Mouse (Mus musculus): Measurements from ENCODE around the gene Gm47955. TPM values are rescaled to one million over a fixed set of nuclear protein-coding genes. Genes with fewer than 3 reads are reported as not detected.

Gene Gm47955
- not detected for polyA plus RNA-seq (2014; fragmentation: Illumina TruSeq; extraction: RNeasy Lipid Tissue Mini Kit (QIAGEN cat#74804); ENCODE audit: low read depth, low replicate concordance)

DNA sequence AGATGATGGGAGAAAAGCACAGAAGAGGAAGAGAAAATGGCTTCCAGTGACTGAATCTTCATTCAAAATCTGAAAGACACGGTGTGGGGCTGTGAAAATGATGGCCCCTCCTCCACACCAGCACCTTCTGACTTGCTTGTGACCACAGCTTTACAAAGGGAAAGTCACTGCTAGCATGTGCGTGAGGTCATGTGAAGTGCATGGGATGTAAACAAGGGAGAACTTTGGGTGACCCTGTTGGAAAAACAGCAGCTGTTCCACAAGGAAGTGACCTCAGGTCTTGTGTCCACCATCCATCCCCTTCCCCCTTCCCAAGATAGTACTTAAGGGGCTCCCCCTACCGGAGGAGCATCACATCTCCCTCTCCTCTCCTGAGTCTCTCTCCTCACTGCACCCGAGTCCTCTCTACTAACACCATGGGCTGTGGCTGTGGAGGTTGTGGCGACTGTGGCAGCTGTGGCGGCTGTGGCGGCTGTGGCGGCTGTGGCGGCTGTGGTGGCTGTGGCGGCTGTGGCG, at the start of gene Gm47955:
Gene Gm47955, plus strand, starts transcription at position 417 of the 516 bp plus-strand sequence.

GRCm38 (mm10) chr1:82913025-82913424, 47.1 kb upstream of the Gm47955 start, which contains the start of gene A030005L19Rik:
A030005L19Rik (plus strand) TSS chr1:82913325.

DNA sequence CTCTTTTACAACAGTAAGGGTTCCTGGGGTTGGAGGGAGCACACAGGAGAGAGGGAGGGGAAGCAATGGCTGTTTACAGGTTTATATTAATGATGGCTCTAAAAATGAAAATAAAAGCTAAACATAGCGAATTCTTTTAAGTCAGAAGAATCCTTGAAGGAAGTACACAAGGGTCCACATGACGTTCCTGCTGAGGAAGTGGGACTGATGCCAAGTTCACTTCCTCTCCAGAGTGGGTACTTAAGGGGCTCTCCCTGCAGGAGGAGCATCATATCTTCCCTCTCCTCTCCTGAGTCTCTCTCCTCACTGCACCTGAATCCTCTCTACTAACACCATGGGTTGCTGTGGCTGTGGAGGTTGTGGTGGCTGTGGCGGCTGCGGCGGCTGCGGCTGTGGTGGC, 35.4 kb upstream of the Gm47955 start, which contains the start of gene A030014E15Rik:
Gene A030014E15Rik, plus strand, starts transcription at position 268 of the 400 bp plus-strand sequence.

GRCm38 (mm10) chr1:82931326-82931725, 28.8 kb upstream of the Gm47955 start, which contains the start of gene Gm6217:
Gm6217 (minus strand) TSS chr1:82931399.

GRCm38 (mm10) chr1:82943295-82943694, 16.8 kb upstream of the Gm47955 start, which contains the start of gene A030003K21Rik:
A030003K21Rik (minus strand) TSS chr1:82943388.

GRCm38 (mm10) chr1:82955913-82956312, 4.2 kb upstream of the Gm47955 start, which contains the start of gene Gm7544:
Gm7544 (minus strand) TSS chr1:82956013.

DNA sequence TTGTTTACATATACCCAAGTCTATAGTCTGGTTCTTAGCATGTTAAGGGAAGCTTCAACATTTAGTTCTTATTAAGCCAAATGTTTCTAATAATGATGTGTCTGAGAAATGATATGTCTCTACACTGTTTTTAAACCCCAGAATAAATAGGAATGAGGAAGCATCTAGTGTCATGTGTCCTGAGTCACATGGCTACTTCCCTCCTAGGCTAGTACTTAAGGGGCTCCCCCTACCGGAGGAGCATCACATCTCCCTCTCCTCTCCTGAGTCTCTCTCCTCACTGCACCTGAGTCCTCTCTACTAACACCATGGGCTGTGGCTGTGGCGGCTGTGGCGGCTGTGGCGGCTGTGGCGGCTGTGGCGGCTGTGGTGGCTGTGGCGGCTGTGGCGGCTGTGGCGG, 40.2 kb downstream of the Gm47955 start, which contains the start of gene Gm47959:
Gene Gm47959, plus strand, starts transcription at position 243 of the 400 bp plus-strand sequence.

Other genes with a start within 250 kb of the Gm47955 start
- 89.7 TPM for gene Mff, start 235.4 kb upstream of the Gm47955 start, polyA plus RNA-seq (2014; fragmentation: Illumina TruSeq; extraction: RNeasy Lipid Tissue Mini Kit (QIAGEN cat#74804); ENCODE audit: low read depth, low replicate concordance)
- gene Tm4sf20, start 191.8 kb upstream of the Gm47955 start, polyA plus RNA-seq (2014; fragmentation: Illumina TruSeq; extraction: RNeasy Lipid Tissue Mini Kit (QIAGEN cat#74804); ENCODE audit: low read depth, low replicate concordance): not detected
- not detected for gene Gm47791, start 189.0 kb upstream of the Gm47955 start, polyA plus RNA-seq (2014; fragmentation: Illumina TruSeq; extraction: RNeasy Lipid Tissue Mini Kit (QIAGEN cat#74804); ENCODE audit: low read depth, low replicate concordance)
- gene Agfg1, start 120.8 kb upstream of the Gm47955 start, polyA plus RNA-seq (2014; fragmentation: Illumina TruSeq; extraction: RNeasy Lipid Tissue Mini Kit (QIAGEN cat#74804); ENCODE audit: low read depth, low replicate concordance): 18.7 TPM
- not detected for gene A030005L19Rik, start 47.0 kb upstream of the Gm47955 start, polyA plus RNA-seq (2014; fragmentation: Illumina TruSeq; extraction: RNeasy Lipid Tissue Mini Kit (QIAGEN cat#74804); ENCODE audit: low read depth, low replicate concordance)
- gene A030014E15Rik, start 35.4 kb upstream of the Gm47955 start, polyA plus RNA-seq (2014; fragmentation: Illumina TruSeq; extraction: RNeasy Lipid Tissue Mini Kit (QIAGEN cat#74804); ENCODE audit: low read depth, low replicate concordance): not detected
- not detected for gene Gm6217, start 28.9 kb upstream of the Gm47955 start, polyA plus RNA-seq (2014; fragmentation: Illumina TruSeq; extraction: RNeasy Lipid Tissue Mini Kit (QIAGEN cat#74804); ENCODE audit: low read depth, low replicate concordance)
- gene A030003K21Rik, start 16.9 kb upstream of the Gm47955 start, polyA plus RNA-seq (2014; fragmentation: Illumina TruSeq; extraction: RNeasy Lipid Tissue Mini Kit (QIAGEN cat#74804); ENCODE audit: low read depth, low replicate concordance): not detected
- not detected for gene Gm7544, start 4.3 kb upstream of the Gm47955 start, polyA plus RNA-seq (2014; fragmentation: Illumina TruSeq; extraction: RNeasy Lipid Tissue Mini Kit (QIAGEN cat#74804); ENCODE audit: low read depth, low replicate concordance)
- gene Gm47959, start 40.3 kb downstream of the Gm47955 start, polyA plus RNA-seq (2014; fragmentation: Illumina TruSeq; extraction: RNeasy Lipid Tissue Mini Kit (QIAGEN cat#74804); ENCODE audit: low read depth, low replicate concordance): not detected
- gene Slc19a3, start 78.2 kb downstream of the Gm47955 start, polyA plus RNA-seq (2014; fragmentation: Illumina TruSeq; extraction: RNeasy Lipid Tissue Mini Kit (QIAGEN cat#74804); ENCODE audit: low read depth, low replicate concordance): not detected
- gene Krtap28-10, start 82.2 kb downstream of the Gm47955 start, polyA plus RNA-seq (2014; fragmentation: Illumina TruSeq; extraction: RNeasy Lipid Tissue Mini Kit (QIAGEN cat#74804); ENCODE audit: low read depth, low replicate concordance): not detected
- gene Gm47969, start 84.6 kb downstream of the Gm47955 start, polyA plus RNA-seq (2014; fragmentation: Illumina TruSeq; extraction: RNeasy Lipid Tissue Mini Kit (QIAGEN cat#74804); ENCODE audit: low read depth, low replicate concordance): not detected
- not detected for gene A030005K14Rik, start 99.1 kb downstream of the Gm47955 start, polyA plus RNA-seq (2014; fragmentation: Illumina TruSeq; extraction: RNeasy Lipid Tissue Mini Kit (QIAGEN cat#74804); ENCODE audit: low read depth, low replicate concordance)
- not detected for gene Krtap28-13, start 100.6 kb downstream of the Gm47955 start, polyA plus RNA-seq (2014; fragmentation: Illumina TruSeq; extraction: RNeasy Lipid Tissue Mini Kit (QIAGEN cat#74804); ENCODE audit: low read depth, low replicate concordance)
- not detected for gene Ccl20, start 156.5 kb downstream of the Gm47955 start, polyA plus RNA-seq (2014; fragmentation: Illumina TruSeq; extraction: RNeasy Lipid Tissue Mini Kit (QIAGEN cat#74804); ENCODE audit: low read depth, low replicate concordance)
- not detected for gene Daw1, start 199.5 kb downstream of the Gm47955 start, polyA plus RNA-seq (2014; fragmentation: Illumina TruSeq; extraction: RNeasy Lipid Tissue Mini Kit (QIAGEN cat#74804); ENCODE audit: low read depth, low replicate concordance)